Mouse (Mus musculus): ENCODE measurements at regions not wholly inside any gene's neighbourhood (a gene's known extent, or its start where the extent isn't known, plus 50 kb on each side); places are given as distances from the start of the nearest gene placed in this dataset.

GRCm38 (mm10) chr2:45774416-45774815 lies 657.2 kb upstream of the Zeb2 start:
- DNase-seq (ENCODE audit: extremely low spot score, low spot score) = no peak

GRCm38 (mm10) chr2:45757176-45757575 lies 640.0 kb upstream of the Zeb2 start:
- DNase-seq (ENCODE audit: extremely low spot score, low spot score) = no peak

- DNase-seq (ENCODE audit: extremely low spot score, low spot score) = no peak
Measured at GRCm38 (mm10) chr2:45756395-45756794, 639.2 kb upstream of the Zeb2 start.

GRCm38 (mm10) chr2:45751746-45752145 lies 634.6 kb upstream of the Zeb2 start:
- no peak for DNase-seq (ENCODE audit: extremely low spot score, low spot score)

- DNase-seq (ENCODE audit: extremely low spot score, low spot score) = no peak
Measured at GRCm38 (mm10) chr2:45749379-45749778, 632.2 kb upstream of the Zeb2 start.

GRCm38 (mm10) chr2:45747263-45748236 lies 630.4 kb upstream of the Zeb2 start:
- DNase-seq (ENCODE audit: extremely low spot score, low spot score) = no peak

GRCm38 (mm10) chr2:45746606-45747005 lies 629.4 kb upstream of the Zeb2 start:
- DNase-seq (ENCODE audit: extremely low spot score, low spot score) = no peak

- no peak for DNase-seq (ENCODE audit: extremely low spot score, low spot score)
Measured at GRCm38 (mm10) chr2:45736278-45736677, 619.1 kb upstream of the Zeb2 start.

GRCm38 (mm10) chr2:45713997-45714396 lies 596.8 kb upstream of the Zeb2 start:
- DNase-seq (ENCODE audit: extremely low spot score, low spot score) = no peak

GRCm38 (mm10) chr2:45707026-45707425 lies 589.8 kb upstream of the Zeb2 start:
- DNase-seq (ENCODE audit: extremely low spot score, low spot score) = no peak

GRCm38 (mm10) chr2:45702511-45702910 lies 585.3 kb upstream of the Zeb2 start:
- DNase-seq (ENCODE audit: extremely low spot score, low spot score) = no peak

GRCm38 (mm10) chr2:45700578-45700977 lies 583.4 kb upstream of the Zeb2 start:
- DNase-seq (ENCODE audit: extremely low spot score, low spot score) = no peak

GRCm38 (mm10) chr2:45693291-45694020 lies 576.3 kb upstream of the Zeb2 start:
- no peak for DNase-seq (ENCODE audit: extremely low spot score, low spot score)

GRCm38 (mm10) chr2:45692819-45693218 lies 575.6 kb upstream of the Zeb2 start:
- DNase-seq (ENCODE audit: extremely low spot score, low spot score) = no peak

- no peak for DNase-seq (ENCODE audit: extremely low spot score, low spot score)
Measured at GRCm38 (mm10) chr2:45688996-45689395, 571.8 kb upstream of the Zeb2 start.

GRCm38 (mm10) chr2:45681251-45681650 lies 564.1 kb upstream of the Zeb2 start:
- no peak for DNase-seq (ENCODE audit: extremely low spot score, low spot score)

- DNase-seq (ENCODE audit: extremely low spot score, low spot score) = no peak
Measured at GRCm38 (mm10) chr2:45679101-45679895, 562.1 kb upstream of the Zeb2 start.

- DNase-seq (ENCODE audit: extremely low spot score, low spot score) = no peak
Measured at GRCm38 (mm10) chr2:45678685-45679084, 561.5 kb upstream of the Zeb2 start.

- no peak for DNase-seq (ENCODE audit: extremely low spot score, low spot score)
Measured at GRCm38 (mm10) chr2:45675776-45676175, 558.6 kb upstream of the Zeb2 start.

GRCm38 (mm10) chr2:45656011-45656410 lies 538.8 kb upstream of the Zeb2 start:
- DNase-seq (ENCODE audit: extremely low spot score, low spot score) = no peak

GRCm38 (mm10) chr2:45654693-45655092 lies 537.5 kb upstream of the Zeb2 start:
- DNase-seq (ENCODE audit: extremely low spot score, low spot score) = no peak

GRCm38 (mm10) chr2:45652977-45653376 lies 535.8 kb upstream of the Zeb2 start:
- no peak for DNase-seq (ENCODE audit: extremely low spot score, low spot score)

All from neural tube, embryonic 10.5 days (tissue).